Mouse (Mus musculus) heart, postnatal 0 days (tissue): Measurements from ENCODE around the gene Tyw5.

Experiments used
- CTCF ChIP-seq: IDR thresholded peaks from 2 replicates; pipeline ENCODE4 v1.5.1; 2016; ENCODE audit warnings: antibody characterized with exemption, control low read depth, low read depth
- EP300 ChIP-seq: IDR thresholded peaks from 2 replicates; pipeline ENCODE4 v1.6.1; 2016; ENCODE audit warnings: antibody characterized with exemption, low read depth

DNA sequence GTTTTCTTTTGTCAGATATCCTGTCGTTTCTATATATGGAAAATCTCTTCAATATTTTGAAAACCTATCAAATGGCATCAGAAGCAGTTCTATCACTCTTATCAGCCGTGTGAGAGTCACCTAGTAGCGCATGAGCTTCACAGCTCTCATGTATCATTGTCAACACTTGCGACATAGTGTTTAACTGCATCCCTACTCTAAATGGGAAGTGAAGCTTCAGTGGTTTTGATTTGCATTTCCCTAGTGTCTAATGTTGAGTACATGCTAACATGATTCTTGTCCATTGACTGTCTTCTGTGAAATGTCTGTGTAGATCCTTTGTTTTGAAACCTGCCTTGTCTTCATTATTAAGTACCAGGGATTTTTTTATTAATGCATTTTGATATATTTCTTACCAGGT is 36.5 kb downstream of the Tyw5 start:
- TF ChIP-seq CTCF (no peak), EP300 (no peak)
